Mouse (Mus musculus): ENCODE measurements around the gene Smyd3.

- TF ChIP-seq EP300 (optimal IDR thresholded peaks at IDR 0.05) = no peak
- no peak for TF ChIP-seq CTCF (IDR thresholded peaks at IDR 0.05; ENCODE audit: low read depth)
These were observed 397.4 kb downstream of the Smyd3 start for GRCm38 (mm10) chr1:179120217-179120966.

All from stomach, postnatal 0 days (tissue).